32 mouse cellular contexts compared by ENCODE assay signal in the genomic region with DNA sequence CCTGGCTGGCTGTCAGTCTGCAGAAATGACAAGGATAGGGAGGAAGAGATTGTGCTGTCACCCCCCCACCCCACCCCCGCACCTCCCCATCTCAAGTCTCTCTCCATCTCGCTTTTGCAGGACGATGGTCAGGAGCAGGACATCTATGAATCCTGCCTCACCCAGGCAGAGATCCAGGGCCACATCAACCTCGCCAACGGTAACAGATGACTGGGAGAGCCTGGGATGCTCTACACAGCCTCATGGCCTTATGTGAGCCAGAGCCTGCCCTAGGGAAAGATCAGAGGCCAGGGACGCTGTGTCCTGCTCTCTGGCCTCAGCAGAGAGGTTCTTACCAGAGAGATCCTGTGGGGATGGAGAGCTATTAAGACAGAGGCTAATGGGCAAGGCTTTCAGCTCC. TPM values are rescaled to one million over a fixed set of nuclear protein-coding genes. Genes with fewer than 3 reads are reported as not detected.
"Had no signal": no experiment of that assay in that cellular context is flagged by ENCODE, and none has a peak within 500 bp of the region (broad histone marks: within the 10 kb centered on the region; RNA-seq: fewer than 3 reads in every experiment).

No protein-coding gene starts in this region.

- H3K9me3 ChIP-seq: heart, embryonic 13.5 days; heart, embryonic 15.5 days; hindbrain, embryonic 13.5 days; hindbrain, embryonic 15.5 days; kidney, embryonic 15.5 days; limb, embryonic 13.5 days; limb, embryonic 15.5 days; liver, embryonic 13.5 days; liver, embryonic 15.5 days had no signal

- H3K27me3 ChIP-seq: heart, embryonic 13.5 days; heart, embryonic 15.5 days; hindbrain, embryonic 13.5 days; hindbrain, embryonic 15.5 days; kidney, embryonic 15.5 days; limb, embryonic 13.5 days; limb, embryonic 15.5 days; liver, embryonic 13.5 days; liver, embryonic 15.5 days had no signal

- H3K36me3 ChIP-seq: hindbrain, embryonic 15.5 days had no signal

- H3K4me2 ChIP-seq: heart, embryonic 11.5 days; heart, embryonic 13.5 days; heart, embryonic 15.5 days; hindbrain, embryonic 13.5 days; hindbrain, embryonic 15.5 days; kidney, embryonic 15.5 days; limb, embryonic 13.5 days; limb, embryonic 15.5 days; liver, embryonic 13.5 days; liver, embryonic 15.5 days had no signal

- DNase-seq: gastrocnemius, postnatal 10 days; gastrocnemius, postnatal 36 days; heart, adult 2 months; heart, postnatal 14 days; heart, postnatal 36 days; kidney, adult 11 months; kidney, adult 2 months; kidney, adult 9 months; kidney, postnatal 14 days; kidney, postnatal 36 days; layer of hippocampus, adult 9-11 months; layer of hippocampus, postnatal 36 days; left cerebral cortex, postnatal 4 days; liver, embryonic 13.5 days; liver, postnatal 0 days had no signal

- H3K9ac ChIP-seq: heart, embryonic 13.5 days; heart, embryonic 15.5 days; hindbrain, embryonic 13.5 days; hindbrain, embryonic 15.5 days; kidney, embryonic 15.5 days; limb, embryonic 13.5 days; limb, embryonic 15.5 days; liver, embryonic 13.5 days; liver, embryonic 15.5 days; liver, postnatal 0 days had no signal

- H3K4me3 ChIP-seq: heart, adult 2 months; heart, embryonic 13.5 days; heart, embryonic 15.5 days; hindbrain, embryonic 13.5 days; hindbrain, embryonic 15.5 days; kidney, embryonic 15.5 days; limb, embryonic 13.5 days; limb, embryonic 15.5 days; liver, embryonic 13.5 days; liver, embryonic 15.5 days had no signal

- H3K4me1 ChIP-seq: heart, embryonic 13.5 days; heart, embryonic 15.5 days; hindbrain, embryonic 15.5 days; kidney, embryonic 15.5 days; limb, embryonic 13.5 days; limb, embryonic 15.5 days; liver, embryonic 13.5 days; liver, embryonic 15.5 days had no signal

- H3K27ac ChIP-seq: heart, adult 2 months; heart, embryonic 13.5 days; heart, embryonic 15.5 days; hindbrain, embryonic 13.5 days; hindbrain, embryonic 15.5 days; hindbrain, postnatal 0 days; kidney, embryonic 15.5 days; kidney, postnatal 0 days; limb, embryonic 13.5 days; limb, embryonic 15.5 days; liver, embryonic 13.5 days; liver, embryonic 15.5 days had no signal

- ATAC-seq: hindbrain, postnatal 0 days; intestine, embryonic 16.5 days; liver, postnatal 0 days had no signal

RNA-seq across cellular contexts. Expression of a gene that starts 12.5 kb away (rescaled TPM):
- polyA plus RNA-seq: heart, adult 2 months; heart, embryonic 11.5 days; heart, embryonic 13.5 days; heart, embryonic 15.5 days; heart, postnatal 0 days; hindbrain, embryonic 13.5 days; hindbrain, embryonic 15.5 days; hindbrain, postnatal 0 days; intestine, embryonic 14.5 days; intestine, embryonic 16.5 days; kidney, adult 2 months; kidney, embryonic 15.5 days; kidney, postnatal 0 days; large intestine, adult 2 months; limb, embryonic 11.5 days; limb, embryonic 13.5 days; limb, embryonic 15.5 days; liver, adult 2 months; liver, embryonic 13.5 days; liver, embryonic 15.5 days; liver, postnatal 0 days had no signal
